Mouse (Mus musculus): Measurements from ENCODE around the gene Wbp2nl. TPM values are rescaled to one million over a fixed set of nuclear protein-coding genes. Genes with fewer than 3 reads are reported as not detected.
A peak's percentile ranks its signal among the peaks of the same experiment; 100 is the strongest.
"Not testable (repeated sequence)": the region's sequence is repeated elsewhere in the genome, so short reads cannot be mapped to it uniquely, and the experiment has no call there.

The Wbp2nl gene
- total RNA-seq, 2 experiments from 2014 or later = not detected

GRCm38 (mm10) chr15:82347303-82347676, 48.5 kb downstream of the Wbp2nl start:
- DNase-seq (ENCODE audit: low spot score in 2 of 2) = no peak

GRCm38 (mm10) chr15:82347852-82348251, 49.1 kb downstream of the Wbp2nl start:
- no peak for DNase-seq (ENCODE audit: low spot score in 2 of 2)

GRCm38 (mm10) chr15:82348258-82348998, 49.7 kb downstream of the Wbp2nl start:
- DNase-seq (ENCODE audit: low spot score in 2 of 2) = no peak

GRCm38 (mm10) chr15:82348999-82349341, 50.2 kb downstream of the Wbp2nl start:
- DNase-seq (ENCODE audit: low spot score in 2 of 2) = no peak

- DNase-seq (ENCODE audit: low spot score in 2 of 2) = no peak
Observed at GRCm38 (mm10) chr15:82350349-82350748, 51.6 kb downstream of the Wbp2nl start.

GRCm38 (mm10) chr15:82351480-82351879, 52.7 kb downstream of the Wbp2nl start:
- no peak for DNase-seq (ENCODE audit: low spot score in 2 of 2)

- DNase-seq (ENCODE audit: low spot score in 2 of 2) = no peak
Observed at GRCm38 (mm10) chr15:82353078-82353744, 54.5 kb downstream of the Wbp2nl start.

- DNase-seq (ENCODE audit: low spot score in 2 of 2) = no peak
Observed at GRCm38 (mm10) chr15:82353745-82354113, 55.0 kb downstream of the Wbp2nl start.

- DNase-seq (ENCODE audit: low spot score in 2 of 2) = peak; percentile 94 to 98
Observed at GRCm38 (mm10) chr15:82354126-82354945, 55.6 kb downstream of the Wbp2nl start, which contains the start of gene Ndufa6. Ndufa6 (minus strand) TSS chr15:82354322.

GRCm38 (mm10) chr15:82358431-82359260, 59.9 kb downstream of the Wbp2nl start:
- no peak for DNase-seq (ENCODE audit: low spot score in 2 of 2)

GRCm38 (mm10) chr15:82361459-82362018, 62.8 kb downstream of the Wbp2nl start:
- DNase-seq (ENCODE audit: low spot score in 2 of 2) = no peak

- no peak for DNase-seq (ENCODE audit: low spot score in 2 of 2)
Observed at GRCm38 (mm10) chr15:82362234-82362633, 63.5 kb downstream of the Wbp2nl start.

- DNase-seq (ENCODE audit: low spot score in 2 of 2) = not testable (repeated sequence)
Observed at GRCm38 (mm10) chr15:82363801-82364200, 65.0 kb downstream of the Wbp2nl start.

Other genes starting within 250 kb of the Wbp2nl start
- not detected for gene 4930407I10Rik, start 239.8 kb upstream of the Wbp2nl start, total RNA-seq (2021)
- gene Mei1, start 229.0 kb upstream of the Wbp2nl start, total RNA-seq (2021) = under 1 TPM; 0.18 to 0.31 TPM
- gene Ccdc134, start 171.0 kb upstream of the Wbp2nl start, total RNA-seq (2021) = 10 to 100 TPM; 12.7 to 16.2 TPM
- 100 to 1,000 TPM; 187 to 189 TPM for gene Srebf2, start 151.8 kb upstream of the Wbp2nl start, total RNA-seq (2021)
- 1 to 10 TPM; 2.5 to 3.1 TPM for gene Shisa8, start 86.1 kb upstream of the Wbp2nl start, total RNA-seq (2021)
- gene Tnfrsf13c, start 74.6 kb upstream of the Wbp2nl start, total RNA-seq (2021) = under 1 TPM; 0.36 to 0.41 TPM
- 1 to 10 TPM; 5.1 to 5.3 TPM for gene Cenpm, start 54.2 kb upstream of the Wbp2nl start, total RNA-seq (2021)
- gene 1500009C09Rik, start 46.6 kb upstream of the Wbp2nl start, total RNA-seq (2021) = 10 to 100 TPM; 89.4 to 94.8 TPM
- gene Sept3, start 24.1 kb upstream of the Wbp2nl start, total RNA-seq (2021) = 100 to 1,000 TPM; 583 to 613 TPM
- gene Naga, start 40.0 kb downstream of the Wbp2nl start, total RNA-seq (2021) = 10 to 100 TPM; 38.2 to 39.3 TPM
- under 1 TPM; 0.39 to 0.45 TPM for gene Pheta2, start 40.0 kb downstream of the Wbp2nl start, total RNA-seq (2021)
- 100 to 1,000 TPM; 147 to 152 TPM for gene Smdt1, start 40.0 kb downstream of the Wbp2nl start, total RNA-seq (2021)
- gene Ndufa6, start 55.4 kb downstream of the Wbp2nl start, total RNA-seq (2021) = 100 to 1,000 TPM; 203 to 221 TPM
- 10 to 100 TPM; 33.5 to 33.9 TPM for gene Cyp2d22, start 81.3 kb downstream of the Wbp2nl start, total RNA-seq (2021)
- not detected for gene Cyp2d11, start 95.1 kb downstream of the Wbp2nl start, total RNA-seq (2021)
- not detected for gene Cyp2d10, start 108.2 kb downstream of the Wbp2nl start, total RNA-seq (2021)
- gene Cyp2d9, start 134.5 kb downstream of the Wbp2nl start, total RNA-seq (2021) = not detected